Mouse (Mus musculus) limb, embryonic 15.5 days (tissue): ENCODE data around the gene Brd3. TPM values are rescaled to one million over a fixed set of nuclear protein-coding genes. Genes with fewer than 3 reads are reported as not detected.

Source experiments
- ATAC-seq: fragments of 200-750 bp; cut with Nextera tagmentation; 2 replicates; pipeline ENCODE4 v1.8.0; 2017; ENCODE audit warnings: low read depth, moderate TSS enrichment; ENCODE audit not compliant: insufficient number of reproducible peaks, low FRiP score, low TSS enrichment
- H3K27ac ChIP-seq: fragments of 300-500 bp; sonication (generic); 2 replicates; pipeline ENCODE4 v1.5.1; 2015; ENCODE audit warnings: moderate library complexity, mild to moderate bottlenecking, inconsistent platforms
- H3K27me3 ChIP-seq: fragments of 300-500 bp; sonication (generic); 2 replicates; pipeline ENCODE4 v1.6.1; 2015; ENCODE audit warnings: inconsistent platforms
- H3K36me3 ChIP-seq: fragments of 300-500 bp; sonication (generic); 2 replicates; pipeline ENCODE4 v1.6.1; 2015; ENCODE audit warnings: inconsistent platforms
- H3K4me1 ChIP-seq: fragments of 300-500 bp; sonication (generic); 2 replicates; pipeline ENCODE4 v1.6.1; 2015; ENCODE audit warnings: inconsistent platforms
- H3K4me2 ChIP-seq: fragments of 300-500 bp; sonication (generic); 2 replicates; pipeline ENCODE4 v1.6.1; 2015; ENCODE audit warnings: mild to moderate bottlenecking, inconsistent platforms
- H3K4me3 ChIP-seq: fragments of 300-500 bp; sonication (generic); 2 replicates; pipeline ENCODE4 v1.5.1; 2015; ENCODE audit warnings: mild to moderate bottlenecking, inconsistent platforms
- H3K9ac ChIP-seq: fragments of 300-500 bp; sonication (generic); 2 replicates; pipeline ENCODE4 v1.6.1; 2015; ENCODE audit warnings: inconsistent platforms
- H3K9me3 ChIP-seq: fragments of 300-500 bp; sonication (generic); 2 replicates; pipeline ENCODE4 v1.6.1; 2016; ENCODE audit warnings: inconsistent platforms
- WGBS: fragments of 180-500 bp; shearing (Covaris S2); methylation state at CpG from one replicate; pipeline ENCODE4 v1.1.7; 2015; 5-methylcytosine and 5-hydroxymethylcytosine counted together
- polyA plus RNA-seq: library from polyadenylated mRNA; unstranded; fragments of >200 nt; fragmentation: Nextera tagmentation; extraction: Ambion mirVana; gene quantifications from 2 replicates; pipeline ENCODE4 v1.2.1, GENCODE M21; 2015

Gene Brd3
- polyA plus RNA-seq, 1 experiment from 2014 or later: 112 TPM

- Histone ChIP-seq H3K9ac (no peak overlapping the region), H3K9me3 (no peaks in the 10 kb centered on the region), H3K27me3 (no peaks in the 10 kb centered on the region), H3K36me3 (no peaks in the 10 kb centered on the region), H3K4me3 (no peak overlapping the region), H3K27ac (no peak overlapping the region), H3K4me2 (no peak overlapping the region), H3K4me1 (peaks cover 70% of the 10 kb centered on the region)
- 45% methylated on average over 6 of the region's 6 CpGs for WGBS
- no peak for ATAC-seq
Measured at GRCm38 (mm10) chr2:27418577-27419070, 88.8 kb downstream of the Brd3 start.

- 66% methylated on average over 5 of the region's 5 CpGs for WGBS
- Histone ChIP-seq H3K36me3 (no peaks in the 10 kb centered on the region), H3K4me1 (peaks cover 62% of the 10 kb centered on the region)
Measured at GRCm38 (mm10) chr2:27417648-27418153, 89.8 kb downstream of the Brd3 start.

GRCm38 (mm10) chr2:27416425-27416824, 91.0 kb downstream of the Brd3 start:
- Histone ChIP-seq H3K9me3 (no peaks in the 10 kb centered on the region), H3K36me3 (no peaks in the 10 kb centered on the region), H3K27me3 (no peaks in the 10 kb centered on the region), H3K9ac (no peak overlapping the region), H3K4me2 (no peak overlapping the region), H3K27ac (no peak overlapping the region), H3K4me3 (no peak overlapping the region), H3K4me1 (peaks cover 68% of the 10 kb centered on the region)
- WGBS: 12% methylated on average over 3 of the region's 3 CpGs
- no peak for ATAC-seq

More at GRCm38 (mm10) chr2:27417648-27418153, 89.8 kb downstream of the Brd3 start:
- no peak for ATAC-seq
- no peak overlapping the region for H3K4me2 ChIP-seq
- H3K27ac ChIP-seq: no peak overlapping the region
- no peaks in the 10 kb centered on the region for H3K27me3 ChIP-seq
- no peaks in the 10 kb centered on the region for H3K9me3 ChIP-seq
- H3K4me3 ChIP-seq: no peak overlapping the region
- H3K9ac ChIP-seq: no peak overlapping the region

- ATAC-seq: no peak
- Histone ChIP-seq H3K9me3 (no peaks in the 10 kb centered on the region), H3K9ac (no peak overlapping the region), H3K4me3 (no peak overlapping the region), H3K36me3 (no peaks in the 10 kb centered on the region), H3K27me3 (no peaks in the 10 kb centered on the region), H3K27ac (no peak overlapping the region), H3K4me1 (peaks cover 79% of the 10 kb centered on the region), H3K4me2 (no peak overlapping the region)
- WGBS: 60% methylated on average over 11 of the region's 11 CpGs
Measured at GRCm38 (mm10) chr2:27415060-27415783, 92.2 kb downstream of the Brd3 start.

- WGBS: 32% methylated on average over 16 of the region's 16 CpGs
- no peak for ATAC-seq
- H3K27ac ChIP-seq: no peak overlapping the region; the same call in 1 of the 2 replicates
Measured at GRCm38 (mm10) chr2:27413936-27414657, 93.4 kb downstream of the Brd3 start.

GRCm38 (mm10) chr2:27413582-27413935, 93.9 kb downstream of the Brd3 start:
- 68% methylated on average over 2 of the region's 2 CpGs for WGBS
- no peak overlapping the region for H3K27ac ChIP-seq
- H3K4me3 ChIP-seq: no peak overlapping the region
- no peaks in the 10 kb centered on the region for H3K9me3 ChIP-seq
- no peaks in the 10 kb centered on the region for H3K36me3 ChIP-seq
- H3K27me3 ChIP-seq: no peaks in the 10 kb centered on the region
- ATAC-seq: no peak
- H3K4me2 ChIP-seq: no peak overlapping the region
- H3K4me1 ChIP-seq: peaks cover 66% of the 10 kb centered on the region
- H3K9ac ChIP-seq: no peak overlapping the region

More at GRCm38 (mm10) chr2:27413936-27414657, 93.4 kb downstream of the Brd3 start:
- Histone ChIP-seq H3K36me3 (no peaks in the 10 kb centered on the region), H3K4me2 (0 out of 2 replicates have a peak overlapping the region, but pooled peaks have one; percentile 5), H3K9ac (no peak overlapping the region), H3K4me3 (no peak overlapping the region), H3K27me3 (no peaks in the 10 kb centered on the region), H3K9me3 (no peaks in the 10 kb centered on the region), H3K4me1 (peaks cover 71% of the 10 kb centered on the region)

- Histone ChIP-seq H3K4me2 (no peak overlapping the region), H3K27ac (peak overlapping the region; percentile 47), H3K27me3 (no peaks in the 10 kb centered on the region), H3K4me1 (peaks cover 55% of the 10 kb centered on the region), H3K36me3 (no peaks in the 10 kb centered on the region), H3K9ac (no peak overlapping the region), H3K9me3 (no peaks in the 10 kb centered on the region), H3K4me3 (no peak overlapping the region)
- ATAC-seq: no peak
- 16% methylated on average over 7 of the region's 7 CpGs for WGBS
Measured at GRCm38 (mm10) chr2:27412245-27412800, 95.1 kb downstream of the Brd3 start.

- no peak overlapping the region for H3K9ac ChIP-seq
- ATAC-seq: no peak
Measured at GRCm38 (mm10) chr2:27411688-27412174, 95.7 kb downstream of the Brd3 start.

GRCm38 (mm10) chr2:27410518-27411140, 96.8 kb downstream of the Brd3 start:
- Histone ChIP-seq H3K4me1 (peaks cover 46% of the 10 kb centered on the region), H3K27ac (no peak overlapping the region), H3K36me3 (no peaks in the 10 kb centered on the region), H3K4me2 (no peak overlapping the region), H3K9me3 (no peaks in the 10 kb centered on the region), H3K9ac (no peak overlapping the region), H3K27me3 (no peaks in the 10 kb centered on the region), H3K4me3 (no peak overlapping the region)
- WGBS: 80% methylated on average over 6 of the region's 6 CpGs
- ATAC-seq: no peak

More at GRCm38 (mm10) chr2:27411688-27412174, 95.7 kb downstream of the Brd3 start:
- 21% methylated on average over 8 of the region's 8 CpGs for WGBS
- peaks cover 55% of the 10 kb centered on the region for H3K4me1 ChIP-seq
- no peaks in the 10 kb centered on the region for H3K27me3 ChIP-seq
- H3K4me2 ChIP-seq: no peak overlapping the region
- H3K9me3 ChIP-seq: no peaks in the 10 kb centered on the region
- H3K27ac ChIP-seq: peak overlapping the region; percentile 47
- no peaks in the 10 kb centered on the region for H3K36me3 ChIP-seq
- H3K4me3 ChIP-seq: no peak overlapping the region

- H3K4me3 ChIP-seq: no peak overlapping the region
- no peaks in the 10 kb centered on the region for H3K27me3 ChIP-seq
- no peak overlapping the region for H3K4me2 ChIP-seq
- no peak overlapping the region for H3K27ac ChIP-seq
- H3K9me3 ChIP-seq: no peaks in the 10 kb centered on the region
- 70% methylated on average over 3 of the region's 3 CpGs for WGBS
- H3K9ac ChIP-seq: no peak overlapping the region
- H3K36me3 ChIP-seq: no peaks in the 10 kb centered on the region
- peaks cover 34% of the 10 kb centered on the region for H3K4me1 ChIP-seq
- ATAC-seq: no peak
Measured at GRCm38 (mm10) chr2:27408194-27408593, 99.3 kb downstream of the Brd3 start.

GRCm38 (mm10) chr2:27406928-27407327, 100.5 kb downstream of the Brd3 start:
- no peak overlapping the region for H3K4me3 ChIP-seq
- WGBS: 80% methylated on average over 5 of the region's 5 CpGs
- no peaks in the 10 kb centered on the region for H3K27me3 ChIP-seq
- H3K4me1 ChIP-seq: peaks cover 27% of the 10 kb centered on the region
- no peak overlapping the region for H3K27ac ChIP-seq
- H3K4me2 ChIP-seq: no peak overlapping the region
- no peaks in the 10 kb centered on the region for H3K9me3 ChIP-seq
- no peak overlapping the region for H3K9ac ChIP-seq
- no peaks in the 10 kb centered on the region for H3K36me3 ChIP-seq
- no peak for ATAC-seq
